Mouse (Mus musculus) cerebellum, adult 2 months (tissue): Measurements from ENCODE around the gene Nt5c2.

Source experiments
- CTCF ChIP-seq: fragments of 200-500 bp; IDR thresholded peaks from 2 replicates; pipeline ENCODE4 v1.5.1; 2011; ENCODE audit warnings: low read depth, mild to moderate bottlenecking, control low read depth, low read length, moderate library complexity, borderline replicate concordance; ENCODE audit not compliant: insufficient read depth
- POLR2A ChIP-seq: fragments of 200-500 bp; IDR thresholded peaks from 2 replicates; pipeline ENCODE4 v1.6.1; 2011; ENCODE audit warnings: low read length, control low read depth, borderline replicate concordance; ENCODE audit not compliant: insufficient read depth

- TF ChIP-seq POLR2A (no peak), CTCF (no peak)
These were observed 84.9 kb downstream of the Nt5c2 start for GRCm38 (mm10) chr19:46930026-46930425.
